Mouse (Mus musculus): ENCODE measurements around the gene Olfr918. TPM values are rescaled to one million over a fixed set of nuclear protein-coding genes. Genes with fewer than 3 reads are reported as not detected.
A peak's percentile ranks its signal among the peaks of the same experiment; 100 is the strongest.

Olfr918 gene
- polyA plus RNA-seq (2012; ENCODE audit: insufficient read depth, insufficient read length, missing spikeins): not detected in 2 replicates

GRCm38 (mm10) chr9:38674501-38674900 lies at the start of gene Olfr918:
Gene Olfr918, minus strand, starts transcription at chr9:38674601.
- TF ChIP-seq CTCF (IDR thresholded peaks at IDR 0.05; ENCODE audit: low read depth, low read length) (no peak), POLR2A (IDR thresholded peaks at IDR 0.05; ENCODE audit: borderline replicate concordance, low read depth, low read length) (no peak)
- Histone ChIP-seq H3K27ac (ENCODE audit: insufficient read depth, low read depth, low read length) (no peak within 1 kb of the TSS), H3K4me3 (ENCODE audit: insufficient read depth, low read length) (no peak within 1 kb of the TSS), H3K4me1 (ENCODE audit: control insufficient read depth, insufficient read depth, low read length) (0 out of 2 replicates have a peak, but pooled peaks cover 2% of the 10 kb centered on the region)

DNA sequence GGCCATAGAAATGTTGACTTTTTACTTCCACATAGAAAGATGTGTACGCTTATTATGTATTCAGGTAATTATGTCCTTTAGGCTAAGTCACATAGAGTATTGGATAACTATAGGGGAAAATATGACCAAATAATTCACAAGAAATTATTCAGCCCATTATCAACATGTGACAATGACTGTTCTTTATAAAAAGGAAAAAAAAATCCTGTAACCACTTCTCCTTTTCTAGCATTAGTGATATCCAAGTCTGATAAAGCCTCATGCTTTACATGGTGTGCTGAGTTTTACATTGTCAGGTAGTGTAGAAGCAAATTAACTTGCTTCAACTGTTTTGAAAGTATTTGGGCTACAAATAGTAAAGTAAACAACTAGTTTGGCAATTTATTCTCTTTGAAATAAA lies 49.6 kb upstream of the Olfr918 start:
- Histone ChIP-seq H3K4me1 (ENCODE audit: control insufficient read depth, insufficient read depth, low read length) (peaks cover 39% of the 10 kb centered on the region), H3K27ac (ENCODE audit: insufficient read depth, low read depth, low read length) (peak overlapping the region; percentile 78; the same call in 1 of the 2 replicates), H3K4me3 (ENCODE audit: insufficient read depth, low read length) (no peak overlapping the region)
- TF ChIP-seq POLR2A (IDR thresholded peaks at IDR 0.05; ENCODE audit: borderline replicate concordance, low read depth, low read length) (no peak), CTCF (IDR thresholded peaks at IDR 0.05; ENCODE audit: low read depth, low read length) (no peak)

DNA sequence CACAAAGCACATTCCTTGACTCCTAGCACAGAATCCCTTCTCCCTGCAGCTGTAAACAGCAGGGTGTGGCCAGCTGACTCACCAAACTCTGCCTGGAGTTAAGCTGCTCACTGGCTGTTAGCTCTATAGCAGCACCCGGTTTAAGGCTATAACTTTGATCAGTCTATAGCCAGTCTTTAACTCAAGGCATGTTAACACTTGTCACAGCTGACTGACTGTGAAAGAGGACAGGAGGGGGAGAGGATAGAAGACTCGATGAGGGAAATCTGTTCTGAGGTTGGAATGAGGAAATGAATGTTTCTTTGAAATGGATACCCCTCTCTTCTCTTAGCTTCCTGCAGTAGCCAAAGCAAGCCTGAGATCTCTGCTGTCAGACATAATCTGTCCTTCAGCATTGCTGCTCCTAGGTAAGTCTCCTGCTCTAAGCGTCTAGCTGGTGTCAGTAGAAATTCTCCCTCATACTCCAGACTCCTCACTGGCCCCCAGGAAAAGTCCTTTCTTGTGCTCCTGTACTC lies 44.6 kb upstream of the Olfr918 start:
- H3K4me1 ChIP-seq (ENCODE audit: control insufficient read depth, insufficient read depth, low read length): peaks cover 21% of the 10 kb centered on the region
- H3K4me3 ChIP-seq (ENCODE audit: insufficient read depth, low read length): peak overlapping the region; percentile 77
- TF ChIP-seq CTCF (IDR thresholded peaks at IDR 0.05; ENCODE audit: low read depth, low read length): no peak
- TF ChIP-seq POLR2A (IDR thresholded peaks at IDR 0.05; ENCODE audit: borderline replicate concordance, low read depth, low read length): no peak
- peak overlapping the region; percentile 60 for H3K27ac ChIP-seq (ENCODE audit: insufficient read depth, low read depth, low read length)

GRCm38 (mm10) chr9:38718102-38718501 lies 43.7 kb upstream of the Olfr918 start, which contains the start of gene Vwa5a:
Gene Vwa5a, plus strand, starts transcription at chr9:38718268.
- H3K27ac ChIP-seq (ENCODE audit: insufficient read depth, low read depth, low read length): peak within 1 kb of the TSS; percentile 60
- H3K4me1 ChIP-seq (ENCODE audit: control insufficient read depth, insufficient read depth, low read length): peaks cover 13% of the 10 kb centered on the region
- TF ChIP-seq CTCF (IDR thresholded peaks at IDR 0.05; ENCODE audit: low read depth, low read length) (no peak), POLR2A (IDR thresholded peaks at IDR 0.05; ENCODE audit: borderline replicate concordance, low read depth, low read length) (no peak)
- peak within 1 kb of the TSS; percentile 77 for H3K4me3 ChIP-seq (ENCODE audit: insufficient read depth, low read length)

GRCm38 (mm10) chr9:38672887-38673286 lies 1.5 kb downstream of the Olfr918 start:
- Histone ChIP-seq H3K27ac (ENCODE audit: insufficient read depth, low read depth, low read length) (no peak overlapping the region), H3K4me1 (ENCODE audit: control insufficient read depth, insufficient read depth, low read length) (0 out of 2 replicates have a peak, but pooled peaks cover 2% of the 10 kb centered on the region), H3K4me3 (ENCODE audit: insufficient read depth, low read length) (no peak overlapping the region)
- TF ChIP-seq CTCF (IDR thresholded peaks at IDR 0.05; ENCODE audit: low read depth, low read length) (no peak), POLR2A (IDR thresholded peaks at IDR 0.05; ENCODE audit: borderline replicate concordance, low read depth, low read length) (no peak)

DNA sequence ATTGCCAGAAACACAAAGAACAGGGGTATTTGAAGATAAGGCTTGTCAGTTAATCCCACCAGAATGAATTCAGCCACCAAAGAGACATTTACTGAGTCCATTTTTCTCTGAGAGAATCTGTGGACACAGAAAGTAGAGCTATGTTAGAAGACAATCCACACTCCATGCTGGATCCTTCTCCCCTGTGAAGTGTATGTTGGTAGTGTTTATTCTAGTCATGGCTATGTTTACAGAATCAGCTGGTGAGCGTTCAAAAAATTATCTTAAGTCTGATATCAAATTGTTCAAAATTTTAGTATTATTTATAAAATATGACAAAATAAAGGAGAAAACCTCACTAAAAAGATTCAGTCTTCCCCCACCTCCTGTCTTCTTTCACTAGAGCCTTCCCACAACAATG lies 8.7 kb downstream of the Olfr918 start, which contains the start of gene Olfr917:
TSS of gene Olfr917 (minus strand) at position 101 of the 400 bp plus-strand sequence.
- TF ChIP-seq POLR2A (IDR thresholded peaks at IDR 0.05; ENCODE audit: borderline replicate concordance, low read depth, low read length): no peak
- Histone ChIP-seq H3K27ac (ENCODE audit: insufficient read depth, low read depth, low read length) (no peak within 1 kb of the TSS), H3K4me1 (ENCODE audit: control insufficient read depth, insufficient read depth, low read length) (no peaks in the 10 kb centered on the region), H3K4me3 (ENCODE audit: insufficient read depth, low read length) (no peak within 1 kb of the TSS)

GRCm38 (mm10) chr9:38659775-38660174 lies 14.6 kb downstream of the Olfr918 start, which contains the start of gene Olfr916:
Gene Olfr916, minus strand, starts transcription at chr9:38659875.
- no peak within 1 kb of the TSS for H3K27ac ChIP-seq (ENCODE audit: insufficient read depth, low read depth, low read length)
- TF ChIP-seq CTCF (IDR thresholded peaks at IDR 0.05; ENCODE audit: low read depth, low read length): no peak
- no peak for TF ChIP-seq POLR2A (IDR thresholded peaks at IDR 0.05; ENCODE audit: borderline replicate concordance, low read depth, low read length)
- H3K4me3 ChIP-seq (ENCODE audit: insufficient read depth, low read length): no peak within 1 kb of the TSS
- no peaks in the 10 kb centered on the region for H3K4me1 ChIP-seq (ENCODE audit: control insufficient read depth, insufficient read depth, low read length)

GRCm38 (mm10) chr9:38632406-38632805 lies 42.0 kb downstream of the Olfr918 start:
- Histone ChIP-seq H3K27ac (ENCODE audit: insufficient read depth, low read depth, low read length) (no peak overlapping the region), H3K4me3 (ENCODE audit: insufficient read depth, low read length) (no peak overlapping the region), H3K4me1 (ENCODE audit: control insufficient read depth, insufficient read depth, low read length) (no peaks in the 10 kb centered on the region)
- no peak for TF ChIP-seq CTCF (IDR thresholded peaks at IDR 0.05; ENCODE audit: low read depth, low read length)
- no peak for TF ChIP-seq POLR2A (IDR thresholded peaks at IDR 0.05; ENCODE audit: borderline replicate concordance, low read depth, low read length)

Other genes starting within 250 kb of the Olfr918 start
- gene Olfr901, start 245.1 kb downstream of the Olfr918 start, polyA plus RNA-seq (2012; ENCODE audit: insufficient read depth, insufficient read length, missing spikeins): not detected in 2 replicates
- not detected in 2 replicates for gene Olfr902, start 226.9 kb downstream of the Olfr918 start, polyA plus RNA-seq (2012; ENCODE audit: insufficient read depth, insufficient read length, missing spikeins)
- not detected in 2 replicates for gene Olfr904, start 211.5 kb downstream of the Olfr918 start, polyA plus RNA-seq (2012; ENCODE audit: insufficient read depth, insufficient read length, missing spikeins)
- 0.16 and 0.41 TPM in 2 replicates for gene Olfr905, start 203.5 kb downstream of the Olfr918 start, polyA plus RNA-seq (2012; ENCODE audit: insufficient read depth, insufficient read length, missing spikeins)
- not detected in 2 replicates for gene Olfr906, start 187.5 kb downstream of the Olfr918 start, polyA plus RNA-seq (2012; ENCODE audit: insufficient read depth, insufficient read length, missing spikeins)
- gene Olfr907, start 178.8 kb downstream of the Olfr918 start, polyA plus RNA-seq (2012; ENCODE audit: insufficient read depth, insufficient read length, missing spikeins): not detected in 2 replicates
- not detected in 2 replicates for gene Olfr911-ps1, start 153.0 kb downstream of the Olfr918 start, polyA plus RNA-seq (2012; ENCODE audit: insufficient read depth, insufficient read length, missing spikeins)
- not detected in 2 replicates for gene Olfr910, start 136.8 kb downstream of the Olfr918 start, polyA plus RNA-seq (2012; ENCODE audit: insufficient read depth, insufficient read length, missing spikeins)
- 0.15 TPM in 2 replicates for gene Olfr912, start 94.4 kb downstream of the Olfr918 start, polyA plus RNA-seq (2012; ENCODE audit: insufficient read depth, insufficient read length, missing spikeins)
- not detected in 2 replicates for gene Olfr913, start 81.8 kb downstream of the Olfr918 start, polyA plus RNA-seq (2012; ENCODE audit: insufficient read depth, insufficient read length, missing spikeins)
- not detected in 2 replicates for gene Olfr914, start 69.5 kb downstream of the Olfr918 start, polyA plus RNA-seq (2012; ENCODE audit: insufficient read depth, insufficient read length, missing spikeins)
- gene Olfr916, start 14.7 kb downstream of the Olfr918 start, polyA plus RNA-seq (2012; ENCODE audit: insufficient read depth, insufficient read length, missing spikeins): not detected in 2 replicates
- not detected in 2 replicates for gene Olfr917, start 8.8 kb downstream of the Olfr918 start, polyA plus RNA-seq (2012; ENCODE audit: insufficient read depth, insufficient read length, missing spikeins)
- not detected in 2 replicates for gene Olfr919, start 29.1 kb upstream of the Olfr918 start, polyA plus RNA-seq (2012; ENCODE audit: insufficient read depth, insufficient read length, missing spikeins)
- 211 and 230 TPM in 2 replicates for gene Vwa5a, start 43.7 kb upstream of the Olfr918 start, polyA plus RNA-seq (2012; ENCODE audit: insufficient read depth, insufficient read length, missing spikeins)
- 1.5 and 2.6 TPM in 2 replicates for gene Olfr920, start 77.7 kb upstream of the Olfr918 start, polyA plus RNA-seq (2012; ENCODE audit: insufficient read depth, insufficient read length, missing spikeins)
- gene Olfr921, start 98.5 kb upstream of the Olfr918 start, polyA plus RNA-seq (2012; ENCODE audit: insufficient read depth, insufficient read length, missing spikeins): not detected in 2 replicates
- gene Olfr922, start 140.0 kb upstream of the Olfr918 start, polyA plus RNA-seq (2012; ENCODE audit: insufficient read depth, insufficient read length, missing spikeins): not detected in 2 replicates
- gene Olfr923, start 151.9 kb upstream of the Olfr918 start, polyA plus RNA-seq (2012; ENCODE audit: insufficient read depth, insufficient read length, missing spikeins): not detected in 2 replicates
- not detected in 2 replicates for gene Olfr924, start 169.8 kb upstream of the Olfr918 start, polyA plus RNA-seq (2012; ENCODE audit: insufficient read depth, insufficient read length, missing spikeins)
- not detected in 2 replicates for gene Olfr26, start 180.5 kb upstream of the Olfr918 start, polyA plus RNA-seq (2012; ENCODE audit: insufficient read depth, insufficient read length, missing spikeins)
- not detected in 2 replicates for gene Olfr926, start 202.5 kb upstream of the Olfr918 start, polyA plus RNA-seq (2012; ENCODE audit: insufficient read depth, insufficient read length, missing spikeins)